Mouse (Mus musculus) adrenal gland, adult 2 months (tissue): ENCODE data around the gene Gata2. TPM values are rescaled to one million over a fixed set of nuclear protein-coding genes. Genes with fewer than 3 reads are reported as not detected.

Experiments
- polyA plus RNA-seq: library from polyadenylated mRNA; depleted of rRNA; stranded (reverse); fragments of >200 nt; gene quantifications from 2 replicates; pipeline ENCODE4 v1.2.3, GENCODE M21; 2012; rRNA removed
- total RNA-seq, 2 experiments: library from RNA; stranded (reverse); gene quantifications; 2 replicates each; pipeline ENCODE4 v1.2.3; 2021

The Gata2 gene
- total and polyA plus RNA-seq, 3 experiments: 23.0 to 184 (median 52.6) TPM

Other genes starting within 250 kb of the Gata2 start
- gene H1fx, start 212.3 kb upstream of the Gata2 start, total RNA-seq: 1 to 10 TPM; 7.4 to 9.5 TPM
- gene H1fx, start 212.3 kb upstream of the Gata2 start, polyA plus RNA-seq: 17.1 and 22.1 TPM in 2 replicates
- 100 to 1,000 TPM; 335 to 385 TPM for gene Rab7, start 148.6 kb upstream of the Gata2 start, total RNA-seq
- gene Rab7, start 148.6 kb upstream of the Gata2 start, polyA plus RNA-seq: 90.7 and 123 TPM in 2 replicates
- 100 to 1,000 TPM; 287 to 305 TPM for gene Rpn1, start 109.4 kb upstream of the Gata2 start, total RNA-seq
- 117 and 146 TPM in 2 replicates for gene Rpn1, start 109.4 kb upstream of the Gata2 start, polyA plus RNA-seq
- gene Dnajb8, start 28.4 kb downstream of the Gata2 start, total RNA-seq: not detected
- not detected in 2 replicates for gene Dnajb8, start 28.4 kb downstream of the Gata2 start, polyA plus RNA-seq